Mouse (Mus musculus): ENCODE results near the gene Kcnma1.

The Kcnma1 gene

GRCm38 (mm10) chr14:23523825-23524491 lies 490.3 kb downstream of the Kcnma1 start:
- DNase-seq (ENCODE audit: low spot score), result peak; percentile 15

GRCm38 (mm10) chr14:23522606-23523159 lies 491.6 kb downstream of the Kcnma1 start:
- DNase-seq (ENCODE audit: low spot score), result no peak

- peak; percentile 13 for DNase-seq (ENCODE audit: low spot score)
Measured at GRCm38 (mm10) chr14:23521080-23521684, 493.1 kb downstream of the Kcnma1 start.

- no peak for DNase-seq (ENCODE audit: low spot score)
Measured at GRCm38 (mm10) chr14:23517374-23517773, 496.9 kb downstream of the Kcnma1 start.

GRCm38 (mm10) chr14:23509792-23510191 lies 504.5 kb downstream of the Kcnma1 start:
- DNase-seq (ENCODE audit: low spot score), result no peak

- DNase-seq (ENCODE audit: low spot score), result no peak
Measured at GRCm38 (mm10) chr14:23502236-23502790, 512.0 kb downstream of the Kcnma1 start.

- no peak for DNase-seq (ENCODE audit: low spot score)
Measured at GRCm38 (mm10) chr14:23496801-23497200, 517.5 kb downstream of the Kcnma1 start.

- no peak for DNase-seq (ENCODE audit: low spot score)
Measured at GRCm38 (mm10) chr14:23496236-23496740, 518.0 kb downstream of the Kcnma1 start.

GRCm38 (mm10) chr14:23494496-23494800 lies 519.8 kb downstream of the Kcnma1 start:
- no peak for DNase-seq (ENCODE audit: low spot score)

GRCm38 (mm10) chr14:23493750-23494495 lies 520.4 kb downstream of the Kcnma1 start:
- no peak for DNase-seq (ENCODE audit: low spot score)

- no peak for DNase-seq (ENCODE audit: low spot score)
Measured at GRCm38 (mm10) chr14:23492581-23493360, 521.5 kb downstream of the Kcnma1 start.

GRCm38 (mm10) chr14:23491359-23491758 lies 522.9 kb downstream of the Kcnma1 start:
- peak; percentile 23 for DNase-seq (ENCODE audit: low spot score)

- no peak for DNase-seq (ENCODE audit: low spot score)
Measured at GRCm38 (mm10) chr14:23486687-23487086, 527.6 kb downstream of the Kcnma1 start.

GRCm38 (mm10) chr14:23485802-23486500 lies 528.3 kb downstream of the Kcnma1 start:
- DNase-seq (ENCODE audit: low spot score), result no peak

- DNase-seq (ENCODE audit: low spot score), result no peak
Measured at GRCm38 (mm10) chr14:23475129-23475528, 539.2 kb downstream of the Kcnma1 start.

GRCm38 (mm10) chr14:23470071-23470470 lies 544.2 kb downstream of the Kcnma1 start:
- no peak for DNase-seq (ENCODE audit: low spot score)

- DNase-seq (ENCODE audit: low spot score), result peak; percentile 11
Measured at GRCm38 (mm10) chr14:23465135-23465534, 549.2 kb downstream of the Kcnma1 start.

GRCm38 (mm10) chr14:23458560-23458959 lies 555.7 kb downstream of the Kcnma1 start:
- DNase-seq (ENCODE audit: low spot score), result no peak

GRCm38 (mm10) chr14:23451681-23452080 lies 562.6 kb downstream of the Kcnma1 start:
- no peak for DNase-seq (ENCODE audit: low spot score)

- DNase-seq (ENCODE audit: low spot score), result no peak
Measured at GRCm38 (mm10) chr14:23437467-23437866, 576.8 kb downstream of the Kcnma1 start.

- no peak for DNase-seq (ENCODE audit: low spot score)
Measured at GRCm38 (mm10) chr14:23435861-23436260, 578.4 kb downstream of the Kcnma1 start.
